Mouse (Mus musculus) 416B (cell line): Measurements from ENCODE around the gene Gja4.

Experiments
- DNase-seq: peaks from one replicate; pipeline ENCODE4 v3.0.0; 2011; ENCODE audit warnings: low read depth

Gja4 gene

GRCm38 (mm10) chr4:127324296-127324695, 10.5 kb upstream of the Gja4 start:
- DNase-seq = peak; percentile 44

GRCm38 (mm10) chr4:127323651-127324050, 9.8 kb upstream of the Gja4 start:
- no peak for DNase-seq

GRCm38 (mm10) chr4:127319613-127320012, 5.8 kb upstream of the Gja4 start:
- peak; percentile 74 for DNase-seq

DNA sequence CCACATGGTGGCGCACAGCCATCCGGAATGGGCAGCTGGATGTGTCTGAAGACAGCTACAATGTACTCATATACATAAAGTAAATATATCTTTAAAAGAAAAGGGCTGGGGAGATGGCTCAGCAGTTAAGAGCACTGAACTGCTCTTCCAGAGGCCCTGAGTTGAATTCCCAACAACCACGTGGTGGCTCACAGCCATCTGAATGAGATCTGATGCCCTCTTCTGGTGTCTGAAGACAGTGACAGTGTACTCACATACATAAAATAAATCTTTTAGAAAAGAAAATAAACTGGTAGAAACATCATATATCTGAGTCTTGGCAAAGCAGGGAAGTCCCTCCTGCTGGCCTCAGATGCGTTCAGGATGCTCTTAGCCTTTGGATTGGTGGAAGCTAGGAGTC, 3.3 kb upstream of the Gja4 start:
- peak; percentile 50 for DNase-seq

DNA sequence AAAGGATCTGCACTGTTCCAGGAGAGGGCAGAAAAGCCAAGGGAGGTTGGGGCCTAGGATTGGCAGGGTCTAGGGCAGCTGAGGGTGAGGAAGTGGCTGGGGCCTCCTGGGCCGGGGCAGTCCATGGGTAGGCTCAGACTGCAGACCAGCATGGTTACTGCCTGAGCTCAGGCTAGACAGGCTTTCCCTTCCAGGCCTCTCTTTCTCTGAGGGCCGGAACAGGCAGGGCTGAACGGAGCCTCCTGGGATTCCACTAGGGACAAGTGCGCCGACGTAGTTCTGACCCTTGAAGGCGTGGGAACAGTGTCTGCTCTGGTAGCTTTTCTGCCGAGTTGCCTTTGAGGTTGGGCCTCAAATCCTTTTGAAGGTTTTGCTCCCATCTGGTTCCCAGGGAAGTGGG, 1.9 kb upstream of the Gja4 start:
- no peak for DNase-seq

GRCm38 (mm10) chr4:127314585-127314984, 746 bp upstream of the Gja4 start:
- DNase-seq = no peak

GRCm38 (mm10) chr4:127312349-127312748, 1.5 kb downstream of the Gja4 start:
- no peak for DNase-seq

DNA sequence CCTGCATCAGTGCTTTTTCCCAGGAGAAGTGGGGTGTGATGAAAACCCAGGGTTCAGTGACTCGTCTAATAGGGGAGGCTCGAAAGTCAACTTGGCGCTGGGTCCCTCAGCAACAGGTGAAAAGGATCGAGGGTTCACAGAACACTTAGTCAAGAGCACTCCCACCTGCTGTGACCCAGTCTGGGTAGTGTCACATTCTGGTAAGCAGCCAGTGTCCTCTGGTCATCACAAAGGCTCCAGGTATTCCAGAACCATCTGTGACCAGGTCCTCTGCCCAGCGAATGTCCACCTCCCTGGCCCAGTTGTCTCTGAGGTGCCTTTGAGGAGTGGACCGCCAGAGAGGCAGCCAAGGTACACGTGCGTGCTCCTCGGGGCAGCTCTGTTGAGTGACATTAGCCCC, 2.3 kb downstream of the Gja4 start:
- DNase-seq = no peak

- no peak for DNase-seq
Measured at GRCm38 (mm10) chr4:127306915-127307314, 6.9 kb downstream of the Gja4 start.

GRCm38 (mm10) chr4:127303796-127304195, 10.0 kb downstream of the Gja4 start:
- DNase-seq = no peak

- no peak for DNase-seq
Measured at GRCm38 (mm10) chr4:127300503-127300902, 13.3 kb downstream of the Gja4 start.

- no peak for DNase-seq
Measured at GRCm38 (mm10) chr4:127292631-127293030, 21.2 kb downstream of the Gja4 start.

DNA sequence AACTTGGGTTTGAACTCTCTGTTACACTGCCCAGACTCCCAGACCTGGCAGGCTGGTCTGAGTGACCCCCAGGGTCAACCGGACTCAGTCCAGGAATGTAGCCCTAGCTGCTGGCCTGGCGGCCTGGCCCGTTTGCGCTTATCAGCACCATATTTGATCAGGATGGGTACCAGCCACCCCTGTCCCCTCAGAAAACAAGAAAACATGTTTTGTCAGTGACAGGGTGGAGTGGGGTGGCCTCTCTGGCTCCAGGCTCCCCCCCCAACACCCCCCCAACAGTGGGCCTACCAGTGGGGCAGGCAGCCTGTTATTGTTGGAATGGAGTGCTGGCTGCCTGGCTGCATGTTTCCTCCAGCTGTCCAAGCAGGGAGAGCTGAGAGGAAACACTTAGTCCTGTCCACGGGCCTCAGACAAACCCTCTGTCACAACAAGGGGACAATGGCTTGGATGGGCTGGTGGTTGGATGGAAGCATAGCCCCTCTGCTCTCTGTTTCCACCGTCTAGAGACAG, 24.7 kb downstream of the Gja4 start:
- DNase-seq = no peak

- peak; percentile 4 for DNase-seq
Measured at GRCm38 (mm10) chr4:127286907-127287306, 26.9 kb downstream of the Gja4 start.

DNA sequence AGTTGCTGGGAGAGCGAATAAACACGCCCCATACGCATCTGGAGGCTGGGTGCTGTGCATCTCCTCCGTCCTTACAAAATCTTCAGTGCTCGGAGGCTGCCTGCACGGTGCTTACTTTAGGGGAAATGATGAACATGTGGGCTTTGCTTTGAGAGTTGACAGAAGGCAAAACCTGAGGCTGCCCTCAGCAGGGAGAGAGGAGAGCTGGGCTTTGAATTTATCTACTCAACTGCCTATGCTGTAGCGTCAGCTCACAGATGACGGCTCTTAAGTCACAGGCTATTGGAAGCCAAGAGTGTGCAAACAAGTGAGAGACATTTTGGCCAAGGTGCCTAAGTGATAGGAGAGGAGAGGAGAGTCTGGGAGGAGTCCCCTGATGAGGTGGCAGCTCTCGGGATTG, 34.6 kb downstream of the Gja4 start:
- DNase-seq = no peak

GRCm38 (mm10) chr4:127278451-127279001, 35.3 kb downstream of the Gja4 start:
- DNase-seq = no peak

DNA sequence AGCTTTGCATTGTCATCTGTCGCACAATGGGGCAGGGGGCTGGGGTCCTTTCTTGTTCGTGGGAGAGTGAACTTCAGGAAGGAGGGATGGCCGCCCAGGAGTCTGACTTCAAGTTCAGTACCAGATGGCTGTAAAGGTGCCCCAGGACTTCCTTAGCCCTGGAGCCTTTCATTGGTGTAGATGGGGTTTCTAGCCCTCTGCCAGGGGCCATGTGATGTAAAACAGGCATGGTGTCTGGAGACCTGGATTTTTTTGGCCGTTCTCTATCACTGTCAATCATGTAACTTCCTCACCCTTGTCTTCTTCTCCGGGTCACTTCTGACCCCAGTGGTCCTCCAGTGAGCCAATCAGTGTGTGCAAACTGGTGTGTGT, 49.7 kb downstream of the Gja4 start:
- no peak for DNase-seq

DNA sequence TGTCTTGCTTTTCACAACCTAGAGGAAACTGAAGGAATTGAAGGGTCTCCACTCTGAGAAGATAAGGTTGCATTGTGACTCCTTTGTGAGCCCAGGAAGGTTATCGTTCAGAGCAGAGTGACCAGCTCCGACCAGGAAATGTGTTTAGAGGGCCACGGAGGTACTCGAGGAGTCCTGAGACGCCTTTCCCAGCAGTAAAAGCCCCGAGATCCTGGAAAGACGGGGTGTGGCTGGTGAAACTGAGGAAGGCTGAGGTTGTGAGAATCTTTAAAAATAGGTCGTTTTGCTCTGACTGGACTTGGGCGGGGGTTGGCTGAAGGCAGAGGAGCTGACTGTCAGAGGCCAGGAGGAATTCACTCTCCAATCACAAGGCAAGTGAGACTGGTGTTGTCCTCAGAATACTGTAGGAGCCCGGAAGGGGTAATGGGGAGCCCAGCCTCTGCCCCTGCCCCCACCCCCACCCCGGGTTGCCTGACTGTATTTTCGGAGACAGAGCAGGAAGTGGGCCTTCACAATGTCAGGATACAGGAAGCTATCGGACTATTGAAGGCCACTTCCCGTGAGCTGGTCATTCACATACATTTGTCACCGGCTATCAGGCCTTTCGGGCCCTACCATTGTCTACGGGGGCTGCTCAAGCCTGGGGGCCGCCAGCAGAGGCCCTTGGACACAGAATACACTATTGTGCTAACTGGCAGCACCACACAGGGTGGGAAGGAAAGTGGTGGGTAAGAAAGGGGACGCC, 50.2 kb downstream of the Gja4 start:
- peak; percentile 28 for DNase-seq

- no peak for DNase-seq
Measured at GRCm38 (mm10) chr4:127261601-127262000, 52.2 kb downstream of the Gja4 start.
